Mouse (Mus musculus): Measurements from ENCODE around the gene Gna13. TPM values are rescaled to one million over a fixed set of nuclear protein-coding genes. Genes with fewer than 3 reads are reported as not detected.

Gna13 gene
- polyA plus RNA-seq, 1 experiment from 2014 or later = 16.9 TPM

GRCm38 (mm10) chr11:109354236-109354613, 8.4 kb upstream of the Gna13 start:
- Histone ChIP-seq H3K9me3 (replicated peaks) (no peaks in the 10 kb centered on the region), H3K27me3 (ENCODE audit: low read depth, poor library complexity, severe bottlenecking) (no peaks in the 10 kb centered on the region), H3K27ac (replicated peaks) (no peak overlapping the region), H3K4me1 (peaks cover 27% of the 10 kb centered on the region), H3K4me3 (no peak overlapping the region), H3K36me3 (no peaks in the 10 kb centered on the region)
- WGBS = 89% methylated on average over 6 of the region's 6 CpGs
- no peak for DNase-seq (ENCODE audit: low spot score)

GRCm38 (mm10) chr11:109355771-109356388, 6.8 kb upstream of the Gna13 start:
- 72% methylated on average over 16 of the region's 16 CpGs for WGBS
- Histone ChIP-seq H3K36me3 (no peaks in the 10 kb centered on the region), H3K9me3 (replicated peaks) (no peaks in the 10 kb centered on the region), H3K27me3 (ENCODE audit: low read depth, poor library complexity, severe bottlenecking) (peaks cover 10% of the 10 kb centered on the region), H3K27ac (replicated peaks) (peak overlapping the region; percentile 33), H3K4me3 (no peak overlapping the region), H3K4me1 (peaks cover 37% of the 10 kb centered on the region)
- DNase-seq (ENCODE audit: low spot score) = no peak

- H3K4me3 ChIP-seq = no peak overlapping the region
- WGBS = 86% methylated on average over 5 of the region's 5 CpGs
- peaks cover 18% of the 10 kb centered on the region for H3K27me3 ChIP-seq (ENCODE audit: low read depth, poor library complexity, severe bottlenecking)
- no peak overlapping the region for H3K27ac ChIP-seq (replicated peaks)
- no peak for DNase-seq (ENCODE audit: low spot score)
- H3K9me3 ChIP-seq (replicated peaks) = no peaks in the 10 kb centered on the region
- H3K4me1 ChIP-seq = peaks cover 50% of the 10 kb centered on the region
- H3K36me3 ChIP-seq = no peaks in the 10 kb centered on the region
Observed at GRCm38 (mm10) chr11:109357171-109357570, 5.5 kb upstream of the Gna13 start.

- Histone ChIP-seq H3K4me1 (peaks cover 52% of the 10 kb centered on the region), H3K9me3 (replicated peaks) (no peaks in the 10 kb centered on the region), H3K36me3 (no peaks in the 10 kb centered on the region), H3K27ac (replicated peaks) (peak overlapping the region; percentile 69), H3K27me3 (ENCODE audit: low read depth, poor library complexity, severe bottlenecking) (peaks cover 18% of the 10 kb centered on the region), H3K4me3 (no peak overlapping the region)
- DNase-seq (ENCODE audit: low spot score) = no peak
- 34% methylated on average over 3 of the region's 3 CpGs for WGBS
Observed at GRCm38 (mm10) chr11:109358549-109358948, 4.1 kb upstream of the Gna13 start.

GRCm38 (mm10) chr11:109359043-109359752, 3.4 kb upstream of the Gna13 start:
- no peak overlapping the region for H3K4me3 ChIP-seq
- H3K27ac ChIP-seq (replicated peaks) = peak overlapping the region; percentile 69; the same call in 1 of the 2 replicates
- H3K27me3 ChIP-seq (ENCODE audit: low read depth, poor library complexity, severe bottlenecking) = peaks cover 18% of the 10 kb centered on the region
- no peaks in the 10 kb centered on the region for H3K36me3 ChIP-seq
- H3K4me1 ChIP-seq = peaks cover 57% of the 10 kb centered on the region
- 36% methylated on average over 13 of the region's 13 CpGs for WGBS
- H3K9me3 ChIP-seq (replicated peaks) = no peaks in the 10 kb centered on the region
- no peak for DNase-seq (ENCODE audit: low spot score)

- Histone ChIP-seq H3K27me3 (ENCODE audit: low read depth, poor library complexity, severe bottlenecking) (peaks cover 18% of the 10 kb centered on the region), H3K9me3 (replicated peaks) (no peaks in the 10 kb centered on the region), H3K4me1 (peaks cover 66% of the 10 kb centered on the region), H3K36me3 (no peaks in the 10 kb centered on the region), H3K27ac (replicated peaks) (no peak overlapping the region), H3K4me3 (no peak overlapping the region)
- WGBS = 91% methylated on average over 6 of the region's 6 CpGs
- DNase-seq (ENCODE audit: low spot score) = no peak
Observed at GRCm38 (mm10) chr11:109360102-109360501, 2.5 kb upstream of the Gna13 start.

- peaks cover 70% of the 10 kb centered on the region for H3K4me1 ChIP-seq
- H3K27ac ChIP-seq (replicated peaks) = no peak overlapping the region
- peaks cover 3% of the 10 kb centered on the region for H3K36me3 ChIP-seq
- no peak for DNase-seq (ENCODE audit: low spot score)
- WGBS = 72% methylated on average over 12 of the region's 12 CpGs
- H3K9me3 ChIP-seq (replicated peaks) = no peaks in the 10 kb centered on the region
- no peak overlapping the region for H3K4me3 ChIP-seq
- peaks cover 18% of the 10 kb centered on the region for H3K27me3 ChIP-seq (ENCODE audit: low read depth, poor library complexity, severe bottlenecking)
Observed at GRCm38 (mm10) chr11:109360581-109361040, 2.0 kb upstream of the Gna13 start.

GRCm38 (mm10) chr11:109361241-109361630, 1.4 kb upstream of the Gna13 start:
- Histone ChIP-seq H3K27ac (replicated peaks) (no peak overlapping the region), H3K9me3 (replicated peaks) (no peaks in the 10 kb centered on the region), H3K4me3 (peak overlapping the region; percentile 96), H3K36me3 (peaks cover 9% of the 10 kb centered on the region), H3K4me1 (peaks cover 68% of the 10 kb centered on the region), H3K27me3 (ENCODE audit: low read depth, poor library complexity, severe bottlenecking) (peaks cover 18% of the 10 kb centered on the region)
- no peak for DNase-seq (ENCODE audit: low spot score)
- 86% methylated on average over 7 of the region's 7 CpGs for WGBS

- peak; percentile 48 for DNase-seq (ENCODE audit: low spot score)
- peak overlapping the region; percentile 97 for H3K27ac ChIP-seq (replicated peaks)
- WGBS = 8% methylated on average over 27 of the region's 27 CpGs
- H3K9me3 ChIP-seq (replicated peaks) = no peaks in the 10 kb centered on the region
- peaks cover 16% of the 10 kb centered on the region for H3K36me3 ChIP-seq
- H3K4me3 ChIP-seq = peak overlapping the region; percentile 96
- H3K27me3 ChIP-seq (ENCODE audit: low read depth, poor library complexity, severe bottlenecking) = peaks cover 18% of the 10 kb centered on the region
- peaks cover 69% of the 10 kb centered on the region for H3K4me1 ChIP-seq
Observed at GRCm38 (mm10) chr11:109361631-109362462, 784 bp upstream of the Gna13 start.

- H3K36me3 ChIP-seq = peaks cover 32% of the 10 kb centered on the region
- H3K9me3 ChIP-seq (replicated peaks) = no peaks in the 10 kb centered on the region
- H3K4me1 ChIP-seq = peaks cover 70% of the 10 kb centered on the region
- peak overlapping the region; percentile 97 for H3K27ac ChIP-seq (replicated peaks)
- no peak for DNase-seq (ENCODE audit: low spot score)
- H3K27me3 ChIP-seq (ENCODE audit: low read depth, poor library complexity, severe bottlenecking) = peaks cover 18% of the 10 kb centered on the region
- 4% methylated on average over 51 of the region's 53 CpGs for WGBS
- H3K4me3 ChIP-seq = peak overlapping the region; percentile 96
Observed at GRCm38 (mm10) chr11:109363191-109364133, 831 bp downstream of the Gna13 start.

GRCm38 (mm10) chr11:109364337-109364736, 1.7 kb downstream of the Gna13 start:
- Histone ChIP-seq H3K27me3 (ENCODE audit: low read depth, poor library complexity, severe bottlenecking) (peaks cover 18% of the 10 kb centered on the region), H3K4me3 (peak overlapping the region; percentile 96), H3K9me3 (replicated peaks) (no peaks in the 10 kb centered on the region), H3K4me1 (peaks cover 61% of the 10 kb centered on the region), H3K36me3 (peaks cover 40% of the 10 kb centered on the region), H3K27ac (replicated peaks) (no peak overlapping the region)
- DNase-seq (ENCODE audit: low spot score) = no peak
- 73% methylated on average over 2 of the region's 2 CpGs for WGBS

- H3K27ac ChIP-seq (replicated peaks) = no peak overlapping the region
- H3K4me3 ChIP-seq = peak overlapping the region; percentile 96; the same call in 1 of the 2 replicates
- WGBS = 86% methylated on average over 10 of the region's 10 CpGs
- peaks cover 46% of the 10 kb centered on the region for H3K36me3 ChIP-seq
- no peaks in the 10 kb centered on the region for H3K9me3 ChIP-seq (replicated peaks)
- no peak for DNase-seq (ENCODE audit: low spot score)
- peaks cover 60% of the 10 kb centered on the region for H3K4me1 ChIP-seq
- H3K27me3 ChIP-seq (ENCODE audit: low read depth, poor library complexity, severe bottlenecking) = peaks cover 18% of the 10 kb centered on the region
Observed at GRCm38 (mm10) chr11:109364881-109365280, 2.2 kb downstream of the Gna13 start.

All from midbrain, embryonic 10.5 days (tissue).